Mouse (Mus musculus) liver, embryonic 14.5 days (tissue): ENCODE measurements at regions not wholly inside any gene's neighbourhood (a gene's known extent, or its start where the extent isn't known, plus 50 kb on each side); places are given as distances from the start of the nearest gene placed in this dataset.

Experiments used
- CTCF ChIP-seq: IDR thresholded peaks from 2 replicates; pipeline ENCODE4 v1.5.1; 2016; ENCODE audit warnings: antibody characterized with exemption, low read depth, control low read depth
- EP300 ChIP-seq: IDR thresholded peaks from 2 replicates; pipeline ENCODE4 v1.6.1; 2016; ENCODE audit warnings: antibody characterized with exemption, low read depth

DNA sequence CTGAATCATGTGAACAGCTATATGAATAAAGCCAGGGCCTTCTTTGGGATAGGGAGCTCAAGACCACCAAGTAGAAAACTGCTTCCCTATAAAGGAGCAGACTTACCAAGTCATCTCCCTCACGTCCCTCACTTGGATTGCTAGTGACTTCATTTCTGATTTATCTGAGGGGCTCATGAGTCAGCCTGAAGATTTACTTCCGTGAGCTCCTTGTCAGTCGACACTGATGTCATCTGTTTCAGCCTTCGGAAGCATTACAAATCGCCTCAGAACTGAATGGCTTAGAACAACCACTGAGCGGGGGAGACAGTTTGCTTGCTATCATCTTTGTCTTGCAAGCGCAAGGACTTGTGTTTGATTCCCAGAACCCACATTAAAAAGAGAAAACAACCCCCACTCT, 81.5 kb upstream of the Galnt15 start:
- TF ChIP-seq CTCF (no peak), EP300 (no peak)
